In genomic region chr2:138040302-138040701, GRCm38 (mm10) we compare ENCODE assay signal across 10 mouse cellular contexts.
A peak's percentile ranks its signal among the peaks of the same experiment; 100 is the strongest.
DNase-seq lines count a peak whose midpoint lies in the region; ATAC-seq lines count a peak whose summit lies in the region.
"Had no signal": no experiment of that assay in that cellular context is flagged by ENCODE, and none has a peak within 500 bp of the region (broad histone marks: within the 10 kb centered on the region; RNA-seq: fewer than 3 reads in every experiment).

No protein-coding gene starts in this region.

- 75% methylated on average over 5 of the region's 5 CpGs for WGBS in heart, embryonic 11.5 days (ENCODE audit: insufficient replicate concordance)
- WGBS in kidney, embryonic 14.5 days, result 50% methylated on average over 5 of the region's 5 CpGs

- H3K4me1 ChIP-seq in heart, embryonic 11.5 days (ENCODE audit: control insufficient read depth, insufficient read depth, low read length), result no peaks in the 10 kb centered on the region
- no peaks in the 10 kb centered on the region for H3K4me1 ChIP-seq in kidney, embryonic 14.5 days (ENCODE audit: control insufficient read depth, insufficient read depth, low read length)
- H3K4me1 ChIP-seq: embryonic facial prominence, embryonic 15.5 days had no signal

- no peak overlapping the region for H3K9ac ChIP-seq in heart, embryonic 11.5 days (ENCODE audit: low read depth, low read length)
- no peak overlapping the region for H3K9ac ChIP-seq in kidney, embryonic 14.5 days (ENCODE audit: low read depth, low read length)
- H3K9ac ChIP-seq: embryonic facial prominence, embryonic 15.5 days had no signal

- H3K36me3 ChIP-seq in heart, embryonic 11.5 days (ENCODE audit: control insufficient read depth, insufficient read depth, low read length), result no peaks in the 10 kb centered on the region
- H3K36me3 ChIP-seq in kidney, embryonic 14.5 days (ENCODE audit: control insufficient read depth, insufficient read depth, low read length), result no peaks in the 10 kb centered on the region
- H3K36me3 ChIP-seq: embryonic facial prominence, embryonic 15.5 days; midbrain, embryonic 10.5 days had no signal

- H3K27me3 ChIP-seq in heart, embryonic 11.5 days (ENCODE audit: control insufficient read depth, insufficient read depth, low read length), result no peaks in the 10 kb centered on the region
- no peaks in the 10 kb centered on the region for H3K27me3 ChIP-seq in kidney, embryonic 14.5 days (ENCODE audit: control insufficient read depth, insufficient read depth, low read length)
- H3K27me3 ChIP-seq: embryonic facial prominence, embryonic 15.5 days had no signal

- no peak for ATAC-seq in heart, embryonic 11.5 days (replicated peaks; ENCODE audit: insufficient number of reproducible peaks, low FRiP score, low TSS enrichment)
- peak; percentile 76; the same call in 1 of the 2 replicates for ATAC-seq in kidney, embryonic 14.5 days (ENCODE audit: low FRiP score, low TSS enrichment)
- ATAC-seq in megakaryocyte progenitor cell, adult 5-6 weeks (replicated peaks; ENCODE audit: poor library complexity), result no peak

- H3K4me2 ChIP-seq in heart, embryonic 11.5 days, result no peak overlapping the region
- H3K4me2 ChIP-seq in kidney, embryonic 14.5 days (replicated peaks; ENCODE audit: low read depth, low read length), result no peak overlapping the region
- H3K4me2 ChIP-seq: embryonic facial prominence, embryonic 15.5 days had no signal

- H3K4me3 ChIP-seq in heart, embryonic 11.5 days (ENCODE audit: low read depth, low read length), result no peak overlapping the region
- no peak overlapping the region for H3K4me3 ChIP-seq in kidney, embryonic 14.5 days (ENCODE audit: low read length)
- H3K4me3 ChIP-seq: embryonic facial prominence, embryonic 15.5 days; midbrain, embryonic 10.5 days had no signal

- peak; percentile 41 to 72 for DNase-seq in heart, adult 18-20 months
- peak; percentile 72 for DNase-seq in gastrocnemius, postnatal 25 days
- peak; percentile 31 for DNase-seq in lung, postnatal 14 days
- DNase-seq in right cerebral cortex, postnatal 36 days (ENCODE audit: low spot score in 2 of 2), result no peak
- no peak for DNase-seq in urinary bladder, adult 2 months (ENCODE audit: low spot score)

- no peaks in the 10 kb centered on the region for H3K9me3 ChIP-seq in heart, embryonic 11.5 days (replicated peaks; ENCODE audit: control insufficient read depth, low read length)
- H3K9me3 ChIP-seq in kidney, embryonic 14.5 days (ENCODE audit: control insufficient read depth, low read length), result no peaks in the 10 kb centered on the region
- H3K9me3 ChIP-seq: embryonic facial prominence, embryonic 15.5 days; midbrain, embryonic 10.5 days had no signal

- no peak overlapping the region for H3K27ac ChIP-seq in heart, embryonic 11.5 days (ENCODE audit: low read depth, low read length)
- H3K27ac ChIP-seq in kidney, embryonic 14.5 days (ENCODE audit: low read depth, low read length), result 0 out of 2 replicates have a peak overlapping the region, but pooled peaks have one; percentile 30
- H3K27ac ChIP-seq: embryonic facial prominence, embryonic 15.5 days; midbrain, embryonic 10.5 days had no signal

Comparison
In these comparisons a context has a peak if more than half of its experiments do, and no peak if none do; other contexts are left out.
1. DNase-seq: peak in heart, adult 18-20 months (2 of 2), gastrocnemius, postnatal 25 days (single experiment) and lung, postnatal 14 days (single experiment); none in right cerebral cortex, postnatal 36 days (0 of 2) and urinary bladder, adult 2 months (single experiment).